Mouse (Mus musculus) cerebellum, adult 9-11 months (tissue): ENCODE measurements at regions not wholly inside any gene's neighbourhood (a gene's known extent, or its start where the extent isn't known, plus 50 kb on each side); places are given as distances from the start of the nearest gene placed in this dataset.

Experiments used
- DNase-seq: peaks from one replicate; pipeline ENCODE4 v3.0.0; 2022

DNA sequence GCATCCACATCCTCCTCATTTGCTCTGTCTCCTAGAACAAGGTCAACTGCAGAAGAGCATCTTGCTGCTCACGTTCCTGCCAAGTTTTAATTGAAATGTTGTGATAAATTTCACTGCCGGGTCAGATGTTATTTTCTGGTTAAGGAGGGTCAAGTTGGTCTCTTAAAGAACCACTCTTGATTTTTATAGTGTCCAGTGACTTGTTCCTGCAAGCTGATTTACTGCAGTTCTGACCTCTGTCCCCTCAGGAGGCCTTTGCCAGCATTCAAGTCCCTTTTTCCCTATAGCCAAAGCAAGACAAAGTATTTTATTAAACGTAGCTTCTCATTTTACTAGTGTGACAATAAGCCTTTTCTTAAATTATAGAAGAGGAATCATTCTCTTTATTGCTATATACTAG lies 567.8 kb upstream of the Itga1 start:
- DNase-seq, result no peak

GRCm38 (mm10) chr13:115655134-115655533 lies 553.4 kb upstream of the Itga1 start:
- DNase-seq, result no peak

- no peak for DNase-seq
Observed at GRCm38 (mm10) chr13:115652935-115653334, 551.2 kb upstream of the Itga1 start.

DNA sequence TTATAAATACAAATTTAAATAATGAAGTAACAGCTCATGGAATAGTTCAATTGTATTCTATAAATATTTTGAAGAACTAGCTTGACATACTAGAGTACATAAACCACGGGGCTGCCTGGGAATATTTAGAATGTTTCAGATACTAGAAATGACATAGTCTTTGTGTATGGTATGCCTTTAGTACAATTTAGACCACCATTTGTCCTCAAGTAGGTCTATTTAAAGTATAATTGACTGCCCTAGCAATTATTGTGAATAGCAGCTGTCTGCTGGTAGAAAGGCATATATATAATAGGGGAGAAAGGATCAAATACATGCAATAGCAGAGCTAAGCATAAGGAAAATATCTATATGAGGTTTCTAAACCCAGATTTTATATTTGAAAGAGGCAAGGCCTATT lies 550.6 kb upstream of the Itga1 start:
- no peak for DNase-seq

DNA sequence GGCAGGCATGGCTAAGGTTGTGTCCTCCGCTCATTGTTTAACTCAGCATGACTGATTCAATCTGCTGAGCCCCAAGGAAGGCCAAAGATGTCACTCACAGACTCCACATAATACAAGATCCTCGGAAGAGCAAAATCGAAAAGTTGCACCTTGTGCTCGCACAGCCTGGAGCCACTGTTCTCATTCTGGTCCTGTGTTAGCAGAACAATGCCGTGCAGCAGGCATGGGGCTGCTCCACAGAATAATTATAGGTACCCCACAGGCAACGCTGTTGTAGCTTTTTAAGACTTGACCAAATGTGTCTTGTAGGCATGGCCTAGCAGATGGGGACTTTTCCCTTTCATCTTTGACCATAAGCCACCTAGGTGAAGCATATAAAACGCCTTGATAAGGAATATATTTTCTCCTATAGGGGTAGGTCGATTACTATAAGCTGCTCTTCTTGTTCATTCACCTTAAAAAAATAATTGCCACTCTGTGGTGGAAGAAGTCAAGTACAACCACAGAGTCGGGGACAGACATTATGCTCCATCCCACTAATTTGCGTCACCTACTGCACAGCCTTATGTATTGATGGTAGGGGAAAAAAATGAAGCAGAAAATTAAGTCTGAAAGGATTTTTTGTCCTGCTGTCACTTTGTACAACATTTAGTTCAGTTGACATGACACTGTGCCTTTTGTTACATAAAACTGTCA lies 529.8 kb upstream of the Itga1 start:
- DNase-seq, result no peak

DNA sequence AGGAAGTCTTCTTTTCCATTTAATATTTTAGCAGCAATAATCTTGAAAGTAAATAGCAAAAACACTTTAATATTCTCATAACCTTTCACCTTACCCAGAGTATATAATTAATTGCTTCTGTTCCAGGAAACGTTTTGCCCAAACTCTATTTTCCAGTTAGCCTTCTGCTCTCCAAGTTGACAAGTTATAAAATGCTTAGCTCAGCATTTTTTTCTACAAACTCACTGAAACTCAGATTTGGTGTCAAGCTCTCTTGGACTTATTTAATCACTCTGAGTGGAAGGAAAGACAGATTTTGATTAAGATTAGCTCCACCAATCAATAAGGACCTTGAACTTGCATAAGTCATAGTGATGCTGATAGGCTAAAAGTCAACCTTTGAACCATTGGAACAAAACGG lies 528.8 kb upstream of the Itga1 start:
- DNase-seq, result no peak

DNA sequence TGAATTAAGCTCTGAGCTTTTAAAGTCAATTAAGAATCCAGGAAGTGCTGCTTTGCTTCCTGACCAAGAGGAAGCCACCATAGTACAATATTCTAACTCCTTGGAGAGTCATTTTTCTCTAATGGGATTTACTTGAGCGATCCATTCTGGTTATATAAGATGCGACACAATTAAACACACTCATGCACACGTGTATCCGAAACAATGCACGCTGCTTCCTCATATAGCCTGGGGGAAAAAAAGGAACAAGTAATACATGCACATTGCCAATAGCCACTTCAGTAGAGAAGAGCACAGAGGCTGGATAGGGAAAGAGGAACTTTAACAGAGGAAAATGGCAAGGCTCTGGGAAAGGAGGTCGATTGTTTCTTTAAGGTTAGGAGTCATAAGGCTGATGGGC lies 511.4 kb upstream of the Itga1 start:
- DNase-seq, result no peak

DNA sequence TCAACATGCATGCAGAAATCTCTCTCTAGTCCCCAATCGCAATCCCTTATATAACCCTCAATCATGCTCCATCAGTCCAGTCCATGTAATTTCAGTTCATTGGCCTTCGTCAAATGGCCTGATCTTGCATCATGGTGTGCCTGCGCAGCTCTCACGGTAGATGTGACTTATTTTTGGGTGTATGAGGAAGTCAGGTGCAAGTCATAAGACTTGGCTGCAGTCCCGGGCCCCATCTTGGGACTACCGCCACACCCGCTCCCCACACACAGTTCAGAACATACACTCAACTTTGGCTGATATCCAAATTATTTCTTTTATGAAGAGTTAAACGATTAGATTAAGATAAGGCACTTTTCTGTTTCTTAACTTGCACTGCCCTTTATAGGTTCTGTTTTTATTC lies 504.7 kb upstream of the Itga1 start:
- no peak for DNase-seq

GRCm38 (mm10) chr13:115595126-115595671 lies 493.4 kb upstream of the Itga1 start:
- DNase-seq, result no peak

- no peak for DNase-seq
Observed at GRCm38 (mm10) chr13:115575967-115576366, 474.2 kb upstream of the Itga1 start.

GRCm38 (mm10) chr13:115575052-115575891 lies 473.5 kb upstream of the Itga1 start:
- no peak for DNase-seq

GRCm38 (mm10) chr13:115541167-115541566 lies 439.4 kb upstream of the Itga1 start:
- no peak for DNase-seq

DNA sequence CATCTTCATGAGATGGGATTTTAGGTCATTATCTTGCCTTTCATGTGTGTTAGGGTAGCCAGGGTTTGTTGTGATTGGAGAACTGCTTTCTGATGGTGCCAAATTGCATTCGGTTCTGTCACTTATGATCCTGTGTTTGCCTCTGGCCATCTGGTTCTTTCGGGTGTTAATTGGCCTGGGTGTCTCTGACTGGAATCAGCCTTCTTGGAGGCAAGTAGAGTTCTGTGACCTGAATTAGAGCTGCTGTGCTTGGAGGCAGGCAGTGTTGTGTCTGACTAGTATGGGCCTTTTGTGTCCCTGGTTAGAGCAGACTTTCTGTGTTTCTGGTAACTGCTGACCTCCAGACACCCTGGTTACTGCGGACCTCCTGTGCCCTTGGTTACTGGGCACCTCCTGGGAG lies 434.1 kb upstream of the Itga1 start:
- DNase-seq, result no peak

DNA sequence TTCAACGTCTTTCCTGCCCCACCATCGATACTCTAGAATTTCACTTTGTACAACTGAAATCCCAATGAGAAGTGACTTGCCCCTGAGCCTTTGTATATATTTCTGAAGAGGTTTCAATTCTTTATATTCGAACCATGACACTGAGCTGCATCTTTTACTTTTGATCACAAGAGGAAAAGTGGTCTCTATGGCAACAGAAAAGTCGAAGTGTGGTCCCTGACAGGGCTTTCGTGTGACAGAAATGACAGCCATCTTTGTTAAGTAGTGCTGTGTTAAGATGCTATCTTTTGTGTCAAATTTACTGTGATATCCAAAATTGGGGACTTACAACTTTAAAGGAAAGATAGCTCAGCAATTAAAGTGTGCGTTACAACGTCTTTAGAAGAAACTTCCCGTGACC lies 412.1 kb upstream of the Itga1 start:
- no peak for DNase-seq

DNA sequence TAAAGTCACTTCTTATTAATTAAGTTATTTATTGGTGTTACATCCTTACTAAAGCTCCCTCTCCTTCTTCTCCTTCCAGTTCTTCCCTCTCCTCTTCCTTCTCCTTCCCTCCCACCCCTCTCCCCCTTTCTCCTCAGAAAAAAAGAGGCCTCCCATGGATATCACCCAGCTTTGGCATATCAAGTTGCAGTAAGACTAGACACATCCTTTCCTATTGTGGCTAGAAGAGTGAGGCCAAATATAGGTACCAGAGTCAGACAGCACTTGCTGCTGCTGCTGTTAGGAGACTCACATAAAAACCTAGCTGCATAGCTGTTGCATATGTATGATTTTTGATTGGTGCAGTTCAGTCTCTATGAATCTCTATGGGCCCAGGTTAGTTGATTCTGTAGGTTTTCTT lies 410.4 kb upstream of the Itga1 start:
- DNase-seq, result no peak

GRCm38 (mm10) chr13:115508646-115509045 lies 406.9 kb upstream of the Itga1 start:
- DNase-seq, result no peak

- DNase-seq, result no peak
Observed at GRCm38 (mm10) chr13:115494399-115494798, 392.6 kb upstream of the Itga1 start.

GRCm38 (mm10) chr13:115475861-115476260 lies 374.1 kb upstream of the Itga1 start:
- DNase-seq, result no peak

- no peak for DNase-seq
Observed at GRCm38 (mm10) chr13:115465689-115466088, 363.9 kb upstream of the Itga1 start.

DNA sequence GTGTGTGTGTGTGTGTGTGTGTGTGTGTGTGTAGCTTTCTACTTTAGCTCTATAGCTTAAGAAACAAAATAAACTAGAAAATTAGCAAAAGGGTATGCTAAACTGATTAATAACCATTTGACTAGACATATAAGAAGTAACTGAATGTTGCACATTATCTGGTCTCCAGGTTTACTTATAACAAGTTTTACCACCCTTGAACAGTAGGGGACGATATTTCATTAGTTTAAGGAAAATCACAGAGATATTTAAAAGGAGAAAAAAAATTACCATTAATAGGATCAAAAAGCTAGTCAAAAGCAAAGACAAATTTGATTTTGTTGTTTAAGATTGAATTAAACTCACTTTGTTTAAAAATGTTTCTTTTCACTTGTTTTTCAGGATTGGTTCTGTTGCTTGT lies 349.5 kb upstream of the Itga1 start:
- DNase-seq, result no peak

GRCm38 (mm10) chr13:115427091-115428033 lies 325.6 kb upstream of the Itga1 start:
- no peak for DNase-seq

GRCm38 (mm10) chr13:115425610-115426562 lies 324.1 kb upstream of the Itga1 start:
- DNase-seq, result no peak
